Mouse (Mus musculus): ENCODE data around the gene Dcaf11. TPM values are rescaled to one million over a fixed set of nuclear protein-coding genes. Genes with fewer than 3 reads are reported as not detected.

The Dcaf11 gene
- total and polyA plus RNA-seq, 3 experiments, result 24.3 to 37.9 TPM; not detected in 1

DNA sequence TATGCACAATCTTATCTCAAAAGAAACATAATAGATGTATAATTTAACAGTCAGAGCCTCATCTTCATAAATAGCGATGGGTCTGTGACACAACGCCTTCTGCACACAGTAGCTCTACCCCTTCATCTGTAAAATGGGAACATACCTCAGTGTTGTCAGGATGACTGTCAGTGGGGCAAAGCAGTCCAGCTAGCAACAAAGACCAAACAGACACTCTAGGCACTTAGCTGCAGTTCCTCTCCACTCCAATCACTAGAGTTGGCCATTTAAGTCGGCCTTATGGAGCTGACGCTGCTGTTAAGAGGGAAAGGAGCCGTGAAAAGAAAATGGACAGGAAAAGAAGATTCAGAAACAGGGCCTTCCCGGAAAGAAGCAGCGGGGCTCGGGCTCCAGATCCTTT lies 8.0 kb upstream of the Dcaf11 start:
- Histone ChIP-seq H3K27me3 (ENCODE audit: control insufficient read depth in 1 of 2, insufficient read depth in 2 of 2, low read length in 2 of 2) (no peaks in the 10 kb centered on the region), H3K27ac (ENCODE audit: control insufficient read depth, low read depth, low read length) (no peak overlapping the region), H3K4me1 (ENCODE audit: control insufficient read depth in 1 of 2, insufficient read depth in 2 of 2, low read length in 2 of 2) (peaks cover 0 to 17% of the 10 kb centered on the region in 2 experiments; a peak in 3 of 4 replicates), H3K4me3 (ENCODE audit: control insufficient read depth in 1 of 2, insufficient read depth in 1 of 2, low read depth in 2 of 2, low read length in 2 of 2) (no peak overlapping the region), H3K9me3 (replicated peaks; ENCODE audit: insufficient read depth, low read length) (no peaks in the 10 kb centered on the region), H3K36me3 (ENCODE audit: control insufficient read depth in 1 of 2, insufficient read depth in 2 of 2, low read length in 2 of 2) (peaks cover 17 to 20% of the 10 kb centered on the region in 2 experiments), H3K79me2 (ENCODE audit: control insufficient read depth, insufficient read depth, low read length, poor library complexity) (no peaks in the 10 kb centered on the region), H3K9ac (ENCODE audit: control insufficient read depth, low read depth, low read length, poor library complexity, severe bottlenecking) (no peak overlapping the region)
- TF ChIP-seq E2F4 (IDR thresholded peaks at IDR 0.05; ENCODE audit: borderline replicate concordance, low read depth, low read length) (no peak), HCFC1 (IDR thresholded peaks at IDR 0.05; ENCODE audit: low read depth, low read length) (no peak), TAL1 (IDR thresholded peaks at IDR 0.05; ENCODE audit: low read length) (no peak), POLR2AphosphoS2 (IDR thresholded peaks at IDR 0.05; ENCODE audit: low read length) (peak; percentile 21; the same call in 1 of the 2 replicates)
- DNase-seq (ENCODE audit: low read depth, low spot score), result no peak

GRCm38 (mm10) chr14:55554635-55555034 lies 5.2 kb upstream of the Dcaf11 start:
- no peak overlapping the region for H3K9ac ChIP-seq (ENCODE audit: control insufficient read depth, low read depth, low read length, poor library complexity, severe bottlenecking)

DNA sequence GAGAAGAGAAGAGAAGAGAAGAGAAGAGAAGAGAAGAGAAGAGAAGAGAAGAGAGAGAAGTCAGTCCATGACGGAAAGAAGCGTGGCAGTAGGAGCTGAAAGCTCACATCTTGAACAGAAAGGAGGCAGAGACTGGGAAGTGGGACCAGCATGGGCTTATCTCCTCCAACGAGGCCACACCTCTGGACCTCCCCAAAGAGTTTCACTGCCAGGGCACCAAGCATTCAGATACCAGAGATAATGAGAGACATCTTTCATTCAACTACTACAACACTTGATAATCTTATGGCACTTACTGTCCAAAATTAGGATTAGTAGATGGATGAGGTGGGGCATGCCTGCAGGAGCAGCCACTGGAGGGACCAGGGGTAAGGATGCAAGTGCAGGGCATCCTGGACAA lies 4.0 kb upstream of the Dcaf11 start:
- Histone ChIP-seq H3K9ac (ENCODE audit: control insufficient read depth, low read depth, low read length, poor library complexity, severe bottlenecking) (no peak overlapping the region), H3K4me3 (ENCODE audit: control insufficient read depth in 1 of 2, insufficient read depth in 1 of 2, low read depth in 2 of 2, low read length in 2 of 2) (no peak overlapping the region), H3K9me3 (replicated peaks; ENCODE audit: insufficient read depth, low read length) (no peaks in the 10 kb centered on the region), H3K4me1 (ENCODE audit: control insufficient read depth in 1 of 2, insufficient read depth in 2 of 2, low read length in 2 of 2) (peaks cover 7 to 25% of the 10 kb centered on the region in 2 experiments; a peak in 3 of 4 replicates), H3K36me3 (ENCODE audit: control insufficient read depth in 1 of 2, insufficient read depth in 2 of 2, low read length in 2 of 2) (peaks cover 0 to 32% of the 10 kb centered on the region in 2 experiments; a peak in 2 of 4 replicates), H3K27ac (ENCODE audit: control insufficient read depth, low read depth, low read length) (no peak overlapping the region), H3K79me2 (ENCODE audit: control insufficient read depth, insufficient read depth, low read length, poor library complexity) (no peaks in the 10 kb centered on the region; the same call in none of the 2 replicates), H3K27me3 (ENCODE audit: control insufficient read depth in 1 of 2, insufficient read depth in 2 of 2, low read length in 2 of 2) (no peaks in the 10 kb centered on the region)
- DNase-seq (ENCODE audit: low read depth, low spot score), result peak; percentile 56
- TF ChIP-seq KAT2A (conservative IDR thresholded peaks at IDR 0.05; ENCODE audit: low read depth, low read length), result no peak
- TF ChIP-seq ETS1 (IDR thresholded peaks at IDR 0.05; ENCODE audit: low read depth, low read length), result 0 out of 2 replicates have a peak, but pooled peaks have one; percentile 19
- TF ChIP-seq MAX (IDR thresholded peaks at IDR 0.05; ENCODE audit: low read length), result no peak
- TF ChIP-seq MYC (IDR thresholded peaks at IDR 0.05; ENCODE audit: low read depth, low read length), result no peak
- no peak for TF ChIP-seq NRF1 (IDR thresholded peaks at IDR 0.05; ENCODE audit: insufficient read depth, low read depth, low read length, poor library complexity, severe bottlenecking)
- no peak for TF ChIP-seq RCOR1 (IDR thresholded peaks at IDR 0.05; ENCODE audit: low read depth, low read length)
- TF ChIP-seq GATA1 (IDR thresholded peaks at IDR 0.05; ENCODE audit: low read depth, low read length), result peak; percentile 52
- TF ChIP-seq MXI1 (IDR thresholded peaks at IDR 0.05; ENCODE audit: low read depth, low read length), result 0 out of 2 replicates have a peak, but pooled peaks have one; percentile 33
- 0 out of 2 replicates have a peak, but pooled peaks have one; percentile 2 for TF ChIP-seq HCFC1 (IDR thresholded peaks at IDR 0.05; ENCODE audit: low read depth, low read length)

More at GRCm38 (mm10) chr14:55554635-55555034, 5.2 kb upstream of the Dcaf11 start:
- no peaks in the 10 kb centered on the region; the same call in none of the 2 replicates for H3K79me2 ChIP-seq (ENCODE audit: control insufficient read depth, insufficient read depth, low read length, poor library complexity)
- H3K27me3 ChIP-seq (ENCODE audit: control insufficient read depth in 1 of 2, insufficient read depth in 2 of 2, low read length in 2 of 2), result no peaks in the 10 kb centered on the region
- TF ChIP-seq MYB (IDR thresholded peaks at IDR 0.05; ENCODE audit: low read depth, low read length) (no peak), POLR2A (IDR thresholded peaks at IDR 0.05; ENCODE audit: control insufficient read depth in 1 of 2, insufficient read depth in 1 of 2, low read depth in 1 of 2, low read length in 2 of 2, poor library complexity in 1 of 2) (no peak), ZNF384 (IDR thresholded peaks at IDR 0.05; ENCODE audit: low read depth, low read length) (peak; percentile 83), ZC3H11A (IDR thresholded peaks at IDR 0.05; ENCODE audit: low read depth, low read length) (no peak), RCOR1 (IDR thresholded peaks at IDR 0.05; ENCODE audit: low read depth, low read length) (peak; percentile 72), MXI1 (IDR thresholded peaks at IDR 0.05; ENCODE audit: low read depth, low read length) (no peak), EP300 (IDR thresholded peaks at IDR 0.05; ENCODE audit: low read depth in 1 of 2, low read length in 2 of 2) (no peak), GATA1 (IDR thresholded peaks at IDR 0.05; ENCODE audit: low read depth, low read length) (no peak), HCFC1 (IDR thresholded peaks at IDR 0.05; ENCODE audit: low read depth, low read length) (no peak), USF1 (IDR thresholded peaks at IDR 0.05; ENCODE audit: low read depth, low read length) (no peak), MYC (IDR thresholded peaks at IDR 0.05; ENCODE audit: low read depth, low read length) (no peak), CHD2 (IDR thresholded peaks at IDR 0.05; ENCODE audit: low read length) (no peak), NRF1 (IDR thresholded peaks at IDR 0.05; ENCODE audit: insufficient read depth, low read depth, low read length, poor library complexity, severe bottlenecking) (no peak), ELF1 (IDR thresholded peaks at IDR 0.05; ENCODE audit: low read depth, low read length) (no peak), SMC3 (IDR thresholded peaks at IDR 0.05; ENCODE audit: low read depth, low read length) (no peak), CHD1 (IDR thresholded peaks at IDR 0.05; ENCODE audit: low read depth, low read length) (no peak)
- no peak overlapping the region for H3K27ac ChIP-seq (ENCODE audit: control insufficient read depth, low read depth, low read length)
- peaks cover 7 to 25% of the 10 kb centered on the region in 2 experiments; a peak in 3 of 4 replicates for H3K4me1 ChIP-seq (ENCODE audit: control insufficient read depth in 1 of 2, insufficient read depth in 2 of 2, low read length in 2 of 2)
- no peak for DNase-seq (ENCODE audit: low read depth, low spot score)
- peaks cover 1 to 32% of the 10 kb centered on the region in 2 experiments; a peak in 3 of 4 replicates for H3K36me3 ChIP-seq (ENCODE audit: control insufficient read depth in 1 of 2, insufficient read depth in 2 of 2, low read length in 2 of 2)
- no peak overlapping the region for H3K4me3 ChIP-seq (ENCODE audit: control insufficient read depth in 1 of 2, insufficient read depth in 1 of 2, low read depth in 2 of 2, low read length in 2 of 2)
- no peaks in the 10 kb centered on the region for H3K9me3 ChIP-seq (replicated peaks; ENCODE audit: insufficient read depth, low read length)

Measured in MEL (cell line).